Mouse (Mus musculus) v-Abl transformed pro-B cells (cell line): ENCODE data around the gene Trip11.

Source experiments
- in situ Hi-C, 2 experiments: fragments of 400-800 bp; cut with MboI; formaldehyde crosslinking; loops; one replicate each; pipeline ENCODE4 v1.15.1; 2025; ENCODE audit not compliant: unreplicated experiment in 2 of 2

Gene Trip11

GRCm38 (mm10) chr12:101789250-101789649 is 123.8 kb downstream of the Trip11 start:
- in situ Hi-C loops: no loop called here
